Mouse (Mus musculus) forebrain, postnatal 0 days (tissue): ENCODE data around the gene Trappc5. TPM values are rescaled to one million over a fixed set of nuclear protein-coding genes. Genes with fewer than 3 reads are reported as not detected.

Source experiments
- ATAC-seq: fragments of 200-750 bp; cut with Nextera tagmentation; 2 replicates; pipeline ENCODE4 v1.8.0; 2017; ENCODE audit warnings: mild to moderate bottlenecking, moderate library complexity
- DNase-seq: peaks from one replicate; pipeline ENCODE4 v3.0.0-alpha.2; 2015
- H3K27ac ChIP-seq: fragments of 300-500 bp; sonication (generic); 2 replicates; pipeline ENCODE4 v1.5.1; 2014; ENCODE audit warnings: low read depth, mild to moderate bottlenecking, antibody characterized with exemption, low read length, moderate library complexity, mixed read lengths
- H3K27me3 ChIP-seq: fragments of 300-500 bp; sonication (generic); 2 replicates; pipeline ENCODE4 v1.6.1; 2014; ENCODE audit warnings: mild to moderate bottlenecking, low read length, mixed read lengths; ENCODE audit not compliant: insufficient read depth
- H3K36me3 ChIP-seq: fragments of 300-500 bp; sonication (generic); 2 replicates; pipeline ENCODE4 v1.6.1; 2014; ENCODE audit warnings: mild to moderate bottlenecking, moderate library complexity; ENCODE audit not compliant: insufficient read depth
- H3K4me1 ChIP-seq: fragments of 300-500 bp; sonication (generic); 2 replicates; pipeline ENCODE4 v1.6.1; 2014; ENCODE audit warnings: antibody characterized with exemption; ENCODE audit not compliant: insufficient read depth
- H3K4me2 ChIP-seq: fragments of 300-500 bp; sonication (generic); 2 replicates; pipeline ENCODE4 v1.6.1; 2014; ENCODE audit warnings: low read depth, mild to moderate bottlenecking, moderate library complexity
- H3K4me3 ChIP-seq: fragments of 300-500 bp; sonication (generic); 2 replicates; pipeline ENCODE4 v1.5.1; 2014; ENCODE audit warnings: low read depth, low read length, mixed read lengths
- H3K9ac ChIP-seq: fragments of 300-500 bp; sonication (generic); 2 replicates; pipeline ENCODE4 v1.6.1; 2014; ENCODE audit warnings: mild to moderate bottlenecking
- H3K9me3 ChIP-seq: fragments of 300-500 bp; sonication (generic); 2 replicates; pipeline ENCODE4 v1.6.1; 2016; ENCODE audit warnings: low read length
- CTCF ChIP-seq: sonication (generic); IDR thresholded peaks from 2 replicates; pipeline ENCODE4 v1.5.1; 2016; ENCODE audit warnings: antibody characterized with exemption, control low read depth, low read depth
- WGBS: fragments of 180-500 bp; shearing (Covaris S2); extraction: QIAGEN DNeasy Blood & Tissue Kit; methylation state at CpG from one replicate; pipeline ENCODE4 v1.1.7; 2014; 5-methylcytosine and 5-hydroxymethylcytosine counted together
- polyA plus RNA-seq: library from polyadenylated mRNA; unstranded; fragments of >200 nt; fragmentation: Nextera tagmentation; extraction: Ambion mirVana; gene quantifications from 2 replicates; pipeline ENCODE4 v1.2.1, GENCODE M21; 2015
- total RNA-seq: library from RNA; depleted of rRNA; stranded (reverse); fragments of >200 nt; gene quantifications from 2 replicates; pipeline ENCODE4 v1.2.3, GENCODE M21; 2014

Gene Trappc5
- total and polyA plus RNA-seq, 2 experiments from 2014 or later: 68.5 to 70.5 TPM

DNA sequence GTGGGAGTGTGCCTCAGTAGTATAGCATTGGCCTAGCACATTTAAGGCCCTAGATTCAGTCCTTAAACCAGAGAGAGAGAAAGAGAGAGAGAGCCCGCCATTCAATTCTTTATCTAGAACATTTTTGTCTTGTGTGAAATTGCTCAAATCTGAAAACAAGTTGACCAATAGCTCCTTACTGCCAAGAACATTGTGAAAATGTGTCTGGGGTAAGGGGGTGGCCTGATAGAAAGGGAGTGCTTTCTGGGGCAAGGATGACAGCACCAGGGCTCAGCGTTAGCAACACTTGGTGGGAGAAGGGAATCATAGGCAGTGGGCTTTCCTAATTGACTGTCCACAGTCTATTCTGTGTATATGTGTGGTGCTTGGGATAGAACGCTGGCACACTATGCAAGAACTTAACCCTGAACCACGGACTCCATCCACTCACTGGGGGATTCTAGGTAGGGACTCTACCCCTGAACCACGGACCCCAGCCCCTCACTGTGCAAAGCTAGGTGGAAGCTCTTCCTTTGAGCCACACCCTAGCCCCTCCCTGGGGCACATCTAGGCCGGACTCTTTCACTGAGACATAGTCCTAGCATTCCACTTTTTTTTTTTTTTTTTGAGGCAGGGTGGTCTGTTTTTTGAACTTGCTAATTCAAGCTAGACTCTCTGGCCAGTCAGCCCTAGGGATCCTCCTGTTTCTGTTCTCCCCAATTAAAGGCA is 29.1 kb upstream of the Trappc5 start:
- no peak overlapping the region for H3K27ac ChIP-seq
- TF ChIP-seq CTCF: no peak
- H3K36me3 ChIP-seq: no peaks in the 10 kb centered on the region
- H3K9me3 ChIP-seq: no peaks in the 10 kb centered on the region
- WGBS: 84% methylated on average over 6 of the region's 6 CpGs
- no peaks in the 10 kb centered on the region for H3K4me1 ChIP-seq
- H3K27me3 ChIP-seq: no peaks in the 10 kb centered on the region
- ATAC-seq (no peak), DNase-seq (no peak)
- no peak overlapping the region for H3K4me2 ChIP-seq
- H3K9ac ChIP-seq: no peak overlapping the region
- H3K4me3 ChIP-seq: no peak overlapping the region

DNA sequence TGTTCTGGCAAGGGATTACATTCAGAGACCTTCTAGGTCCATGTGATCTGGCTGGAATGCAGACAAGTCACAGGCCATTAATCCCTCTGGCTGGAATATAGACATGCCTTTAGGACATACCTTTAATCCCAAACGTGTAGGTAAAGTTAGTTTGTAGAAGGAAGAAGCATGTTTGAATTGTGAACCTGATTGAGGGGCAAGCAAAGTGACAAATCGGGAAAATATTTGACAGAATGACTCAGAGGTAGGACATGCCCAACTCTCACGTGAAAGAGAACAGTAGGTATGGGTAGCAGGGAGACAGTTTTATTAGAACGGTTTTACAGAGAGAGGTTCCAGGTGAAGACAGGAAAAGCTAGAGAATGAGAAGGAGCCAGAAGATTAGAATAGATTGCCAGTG is 28.5 kb upstream of the Trappc5 start:
- Histone ChIP-seq H3K4me2 (no peak overlapping the region), H3K36me3 (no peaks in the 10 kb centered on the region), H3K9ac (no peak overlapping the region), H3K27me3 (no peaks in the 10 kb centered on the region), H3K4me1 (no peaks in the 10 kb centered on the region), H3K9me3 (no peaks in the 10 kb centered on the region), H3K27ac (no peak overlapping the region), H3K4me3 (no peak overlapping the region)
- no peak for TF ChIP-seq CTCF
- no peak for ATAC-seq
- WGBS: 78% methylated on average over 4 of the region's 4 CpGs
- no peak for DNase-seq

DNA sequence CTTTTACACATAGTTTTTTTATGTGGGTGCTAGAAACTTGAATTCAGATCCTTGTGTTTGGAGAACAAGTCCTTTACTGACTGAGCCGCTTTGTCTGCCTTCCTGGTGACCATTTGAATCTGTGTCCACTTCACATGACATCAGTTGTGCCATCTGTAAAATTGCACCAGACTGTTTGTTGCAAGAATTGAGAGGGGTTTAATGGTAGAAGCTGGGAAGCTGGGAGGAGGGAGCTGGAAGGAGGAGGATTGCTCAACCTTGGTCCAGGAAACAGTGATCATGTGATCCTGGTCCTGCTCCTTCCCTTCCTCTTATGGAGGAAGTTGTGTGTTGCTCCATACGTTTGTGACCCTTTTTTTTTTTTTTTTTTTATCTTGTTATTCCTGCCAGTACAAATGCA is 27.8 kb upstream of the Trappc5 start:
- no peak for TF ChIP-seq CTCF
- Histone ChIP-seq H3K4me3 (no peak overlapping the region), H3K27me3 (no peaks in the 10 kb centered on the region), H3K36me3 (no peaks in the 10 kb centered on the region), H3K27ac (no peak overlapping the region), H3K4me2 (no peak overlapping the region), H3K9ac (no peak overlapping the region), H3K4me1 (no peaks in the 10 kb centered on the region), H3K9me3 (no peaks in the 10 kb centered on the region)
- ATAC-seq (no peak), DNase-seq (no peak)
- WGBS: 79% methylated on average over 2 of the region's 2 CpGs

DNA sequence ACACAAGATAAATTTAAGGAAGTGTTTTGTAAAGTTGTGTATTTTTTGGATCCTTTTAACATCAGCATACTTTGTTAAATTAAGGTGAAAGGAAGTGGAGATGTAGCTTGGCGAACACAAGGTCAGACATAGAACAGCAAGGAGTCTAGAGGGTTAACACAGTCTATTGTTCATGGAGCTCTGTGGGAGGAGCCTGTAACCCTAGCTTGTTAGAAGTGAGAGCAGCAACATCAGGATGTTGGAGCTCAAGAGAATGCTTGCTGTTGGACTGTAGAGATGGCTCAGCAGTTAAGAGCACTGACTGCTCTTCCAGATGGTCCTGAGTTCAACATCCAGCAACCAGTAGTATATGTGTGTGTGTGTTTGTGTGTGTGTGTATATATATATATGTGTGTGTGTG is 27.1 kb upstream of the Trappc5 start:
- no peak for TF ChIP-seq CTCF
- H3K27ac ChIP-seq: no peak overlapping the region

DNA sequence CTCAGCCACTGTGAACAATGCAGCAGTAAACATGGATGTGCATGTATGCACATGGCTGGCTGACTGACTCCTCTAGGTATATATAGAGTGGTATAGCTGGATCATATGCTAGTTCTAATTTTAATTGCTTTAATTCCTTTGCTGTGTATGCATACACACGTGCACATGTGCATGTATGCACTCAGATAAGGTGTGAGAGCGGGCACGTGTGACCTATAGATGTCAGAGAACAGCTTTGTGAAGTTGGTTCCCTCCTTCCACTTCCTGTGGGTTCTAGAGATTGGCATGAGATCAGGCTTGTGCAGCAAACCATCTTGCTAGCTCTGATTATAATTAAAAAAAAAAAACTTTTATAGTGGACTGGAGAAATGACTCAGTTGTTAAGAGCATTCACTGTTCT is 23.3 kb upstream of the Trappc5 start:
- ATAC-seq (no peak), DNase-seq (no peak)
- H3K4me3 ChIP-seq: no peak overlapping the region
- no peaks in the 10 kb centered on the region for H3K36me3 ChIP-seq
- H3K27me3 ChIP-seq: no peaks in the 10 kb centered on the region
- TF ChIP-seq CTCF: no peak
- H3K4me1 ChIP-seq: no peaks in the 10 kb centered on the region
- no peak overlapping the region for H3K4me2 ChIP-seq
- H3K9ac ChIP-seq: no peak overlapping the region
- no peak overlapping the region for H3K27ac ChIP-seq
- 67% methylated on average over 3 of the region's 3 CpGs for WGBS
- H3K9me3 ChIP-seq: no peaks in the 10 kb centered on the region

More for the DNA sequence above, 27.1 kb upstream of the Trappc5 start:
- Histone ChIP-seq H3K4me1 (no peaks in the 10 kb centered on the region), H3K27me3 (no peaks in the 10 kb centered on the region), H3K36me3 (no peaks in the 10 kb centered on the region), H3K4me2 (no peak overlapping the region), H3K9me3 (no peaks in the 10 kb centered on the region), H3K4me3 (no peak overlapping the region), H3K9ac (no peak overlapping the region)
- ATAC-seq: no peak
- no peak for DNase-seq
- WGBS: 40% methylated on average over 1 of the region's 1 CpGs

DNA sequence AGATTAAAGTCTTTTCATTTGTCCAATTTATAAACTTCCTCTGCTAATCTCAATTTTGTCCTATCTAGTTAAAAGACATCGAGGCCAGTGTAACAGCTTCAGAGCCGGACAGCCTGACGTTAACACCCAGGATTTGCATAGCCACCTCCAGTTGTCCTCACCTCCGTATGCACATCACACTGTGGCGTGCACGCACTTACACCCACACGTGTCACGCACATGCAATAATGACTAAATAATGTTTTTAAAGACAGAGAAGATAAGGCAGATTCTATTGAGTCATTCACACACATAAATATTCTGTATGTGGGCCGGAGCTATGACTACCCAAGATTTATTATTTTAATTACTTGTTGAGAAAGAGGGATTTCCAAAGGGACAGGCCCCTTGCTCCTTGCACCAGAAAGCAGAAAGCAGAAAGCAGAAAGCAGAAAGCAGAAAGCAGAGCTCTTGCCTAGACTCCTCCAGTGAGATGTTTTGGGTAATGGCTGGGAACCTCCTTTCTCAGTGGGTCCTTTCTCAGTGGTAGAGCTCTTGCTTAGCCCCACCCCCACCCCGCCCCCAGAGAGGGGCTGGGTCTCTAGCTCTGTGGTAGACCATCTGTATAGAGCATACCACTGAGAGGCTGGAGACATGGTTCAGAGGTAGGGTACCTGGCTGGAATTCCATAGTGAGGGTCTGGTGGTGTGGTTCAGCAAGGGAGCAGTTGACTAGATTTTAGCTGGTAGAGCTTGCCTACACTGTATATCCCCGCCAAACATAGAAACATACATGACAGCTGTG is 21.2 kb upstream of the Trappc5 start:
- no peak for DNase-seq
- Histone ChIP-seq H3K4me3 (no peak overlapping the region), H3K36me3 (no peaks in the 10 kb centered on the region), H3K9me3 (no peaks in the 10 kb centered on the region), H3K27me3 (no peaks in the 10 kb centered on the region), H3K4me1 (no peaks in the 10 kb centered on the region), H3K4me2 (no peak overlapping the region), H3K27ac (no peak overlapping the region), H3K9ac (no peak overlapping the region)
- 80% methylated on average over 11 of the region's 11 CpGs for WGBS
- ATAC-seq: no peak
- TF ChIP-seq CTCF: no peak

DNA sequence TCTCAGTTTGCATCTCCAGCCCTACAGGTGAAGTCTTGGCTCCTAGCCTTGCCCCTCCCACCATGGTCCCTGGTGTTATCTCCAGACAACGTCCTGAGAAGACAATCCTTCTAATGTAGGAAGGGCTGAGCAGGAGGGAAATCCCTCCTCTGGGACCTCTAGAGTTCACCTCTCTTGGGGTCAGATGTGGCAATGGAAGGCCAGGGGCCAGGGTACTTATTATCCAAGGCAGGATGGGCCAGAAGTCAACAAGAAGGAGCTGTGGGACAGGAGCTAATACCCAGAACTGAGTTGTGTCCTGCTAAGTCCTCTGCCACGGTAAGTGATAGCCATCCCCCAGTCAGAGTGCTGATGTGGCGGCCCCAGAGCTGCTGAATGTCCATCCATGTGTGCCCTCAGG is 20.6 kb upstream of the Trappc5 start, which contains the start of gene Retn:
TSS of gene Retn (plus strand) at position 245 of the 400 bp plus-strand sequence.
- H3K9me3 ChIP-seq: no peaks in the 10 kb centered on the region
- no peaks in the 10 kb centered on the region for H3K27me3 ChIP-seq
- no peak for TF ChIP-seq CTCF
- ATAC-seq (no peak), DNase-seq (no peak)
- H3K36me3 ChIP-seq: no peaks in the 10 kb centered on the region
- no peak within 1 kb of the TSS for H3K4me3 ChIP-seq
- H3K4me2 ChIP-seq: no peak within 1 kb of the TSS
- no peaks in the 10 kb centered on the region for H3K4me1 ChIP-seq
- no peak within 1 kb of the TSS for H3K27ac ChIP-seq
- WGBS: 69% methylated on average over 3 of the region's 3 CpGs
- H3K9ac ChIP-seq: no peak within 1 kb of the TSS
